Mouse (Mus musculus) retina, postnatal 7 days (tissue): ENCODE measurements at regions not wholly inside any gene's neighbourhood (a gene's known extent, or its start where the extent isn't known, plus 50 kb on each side); places are given as distances from the start of the nearest gene placed in this dataset.

ENCODE experiments used
- DNase-seq: peaks from one replicate; pipeline ENCODE4 v3.0.0-alpha.2; 2012; ENCODE audit warnings: low read depth, low spot score

- no peak for DNase-seq
Observed at GRCm38 (mm10) chr1:51536076-51536475, 57.9 kb upstream of the Nabp1 start.

DNA sequence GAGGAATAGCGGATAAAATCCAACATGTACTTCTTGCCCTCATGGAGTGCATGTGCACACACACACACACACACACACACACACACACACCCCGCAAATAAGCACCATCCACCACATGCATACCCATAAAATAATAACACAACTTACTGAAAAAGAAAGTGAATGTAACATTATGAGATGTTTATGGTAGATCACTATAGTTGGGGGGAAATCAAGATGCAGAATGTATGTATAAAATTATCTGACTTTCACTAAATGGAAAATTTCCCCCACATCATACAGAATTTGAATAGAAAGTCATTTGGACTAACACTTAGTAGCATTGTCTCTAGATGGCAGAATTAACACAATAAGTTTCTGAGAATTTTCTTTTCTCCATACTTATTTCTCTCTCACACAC lies 57.2 kb upstream of the Nabp1 start:
- no peak for DNase-seq

DNA sequence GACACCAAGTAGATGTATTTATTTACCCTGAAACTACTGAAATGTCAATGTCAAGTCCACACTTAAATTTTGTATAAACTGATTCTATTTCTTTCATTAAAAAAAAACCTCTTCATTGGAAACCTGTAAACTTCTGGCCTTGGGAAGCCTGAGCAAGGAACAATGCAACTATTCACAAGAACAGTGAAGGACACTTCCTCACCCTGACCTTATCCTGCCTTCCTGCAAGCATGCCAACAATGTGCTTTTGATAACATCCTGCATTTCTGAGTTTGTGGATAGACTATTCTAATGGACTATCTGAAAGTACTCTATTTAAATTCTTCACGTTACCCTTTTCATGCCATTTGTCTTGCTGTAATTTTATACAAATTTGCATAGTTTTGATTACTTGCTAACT lies 53.1 kb upstream of the Nabp1 start:
- DNase-seq: no peak

DNA sequence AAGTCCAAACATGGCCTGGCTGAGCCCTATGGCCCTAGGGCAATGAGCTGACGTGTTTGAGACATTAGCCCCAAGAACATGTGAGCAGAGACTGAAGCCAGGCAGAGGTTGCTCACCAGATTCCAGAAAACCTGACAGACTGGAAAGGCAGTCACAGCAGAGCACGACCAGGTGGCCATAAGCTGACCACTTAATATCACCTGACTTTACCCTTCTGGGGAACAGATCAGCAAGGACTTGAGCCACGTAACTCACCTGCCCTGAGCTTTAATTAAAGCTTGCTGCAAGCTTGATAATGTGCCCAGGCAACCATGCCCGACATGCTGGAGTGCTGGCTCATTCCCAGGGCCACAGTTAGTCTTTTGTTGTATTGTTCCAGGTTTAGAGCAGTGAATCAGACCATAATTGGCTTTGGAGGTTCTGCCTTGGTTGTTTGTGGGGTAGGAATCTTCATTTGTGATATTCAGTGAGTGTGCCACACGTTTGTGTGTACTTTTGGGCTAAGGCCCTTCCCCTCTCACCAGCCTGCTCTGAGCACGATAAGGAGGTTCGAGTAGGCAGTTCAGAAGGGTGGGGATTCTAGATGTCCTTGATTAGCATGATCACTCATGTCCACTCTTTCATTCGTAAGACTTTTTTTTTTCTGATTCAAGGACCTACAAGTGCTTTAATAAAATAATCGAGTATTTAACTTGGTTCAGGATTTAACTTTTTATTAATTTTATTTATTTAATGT lies 52.1 kb upstream of the Nabp1 start:
- no peak for DNase-seq

GRCm38 (mm10) chr1:51529653-51530052 lies 51.4 kb upstream of the Nabp1 start:
- DNase-seq: no peak

GRCm38 (mm10) chr1:51528671-51529070 lies 50.4 kb upstream of the Nabp1 start:
- DNase-seq: no peak
